Mouse (Mus musculus) lung, adult 2 months (tissue): ENCODE results near the gene Sall1. TPM values are rescaled to one million over a fixed set of nuclear protein-coding genes. Genes with fewer than 3 reads are reported as not detected.

Experiments
- DNase-seq: peaks from one replicate; pipeline ENCODE4 v3.0.0; 2022
- H3K4me1 ChIP-seq: fragments of 200-500 bp; 2 replicates; pipeline ENCODE4 v1.6.1; 2011; ENCODE audit warnings: low read length; ENCODE audit not compliant: control insufficient read depth, insufficient read depth
- H3K4me3 ChIP-seq: fragments of 200-500 bp; replicated peaks from 2 replicates; pipeline ENCODE3; 2011; ENCODE audit warnings: low read depth, mild to moderate bottlenecking, control low read depth, low read length; ENCODE audit errors: extremely low read depth
- CTCF ChIP-seq: fragments of 200-500 bp; IDR thresholded peaks from 2 replicates; pipeline ENCODE4 v1.5.1; 2011; ENCODE audit warnings: mild to moderate bottlenecking, low read length, control low read depth; ENCODE audit not compliant: insufficient read depth
- POLR2A ChIP-seq: fragments of 200-500 bp; IDR thresholded peaks from 2 replicates; pipeline ENCODE4 v1.6.1; 2011; ENCODE audit warnings: low read depth, mild to moderate bottlenecking, control low read depth, low read length, borderline replicate concordance; ENCODE audit errors: extremely low read depth
- WGBS: fragments of 180-500 bp; shearing (Covaris S2); methylation state at CpG from one replicate; pipeline ENCODE4 v1.1.7; 2018; 5-methylcytosine and 5-hydroxymethylcytosine counted together
- polyA plus RNA-seq: library from polyadenylated mRNA; depleted of rRNA; stranded (reverse); fragments of >200 nt; gene quantifications from 2 replicates; pipeline ENCODE4 v1.2.3, GENCODE M21; 2012

The Sall1 gene
- polyA plus RNA-seq, 1 experiment, result 0.27 TPM

GRCm38 (mm10) chr8:89016465-89017070 lies 27.4 kb downstream of the Sall1 start:
- H3K4me1 ChIP-seq, result no peaks in the 10 kb centered on the region
- DNase-seq, result no peak
- WGBS, result 66% methylated on average over 7 of the region's 7 CpGs
- TF ChIP-seq POLR2A (no peak), CTCF (no peak)
- H3K4me3 ChIP-seq, result no peak overlapping the region

- H3K4me1 ChIP-seq, result no peaks in the 10 kb centered on the region
Measured at GRCm38 (mm10) chr8:89015539-89015938, 28.4 kb downstream of the Sall1 start.

GRCm38 (mm10) chr8:89012853-89013534 lies 31.0 kb downstream of the Sall1 start:
- 82% methylated on average over 6 of the region's 6 CpGs for WGBS
- H3K4me1 ChIP-seq, result no peaks in the 10 kb centered on the region
- H3K4me3 ChIP-seq, result no peak overlapping the region
- no peak for TF ChIP-seq POLR2A
- TF ChIP-seq CTCF, result no peak
- DNase-seq, result no peak

More at GRCm38 (mm10) chr8:89015539-89015938, 28.4 kb downstream of the Sall1 start:
- WGBS, result 47% methylated on average over 6 of the region's 6 CpGs
- TF ChIP-seq POLR2A (no peak), CTCF (no peak)
- H3K4me3 ChIP-seq, result no peak overlapping the region
- DNase-seq, result no peak

GRCm38 (mm10) chr8:89012024-89012712 lies 31.8 kb downstream of the Sall1 start:
- 36% methylated on average over 12 of the region's 12 CpGs for WGBS
- Histone ChIP-seq H3K4me1 (no peaks in the 10 kb centered on the region), H3K4me3 (no peak overlapping the region)
- DNase-seq, result no peak
- TF ChIP-seq CTCF (no peak), POLR2A (no peak)

DNA sequence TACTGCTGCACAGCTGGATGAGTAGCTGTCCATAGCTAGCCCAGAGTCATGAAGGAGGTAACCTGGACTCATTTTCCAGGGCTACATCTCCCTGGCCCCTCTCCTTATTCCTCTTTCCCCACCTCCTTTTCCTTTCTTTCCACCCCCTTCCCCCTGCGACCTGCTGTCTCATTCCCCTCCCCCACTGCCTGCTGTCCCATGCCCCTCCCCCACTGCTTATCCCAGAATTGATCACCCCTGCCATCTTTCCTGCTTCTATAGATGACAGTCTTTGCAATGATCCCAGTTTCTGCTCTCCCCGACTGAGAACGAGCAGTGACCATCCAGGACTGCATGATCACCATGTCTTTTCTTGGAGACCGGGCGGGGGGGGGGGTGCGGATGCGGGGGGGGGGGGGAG lies 35.2 kb downstream of the Sall1 start:
- Histone ChIP-seq H3K4me1 (no peaks in the 10 kb centered on the region), H3K4me3 (no peak overlapping the region)
- no peak for TF ChIP-seq POLR2A
- TF ChIP-seq CTCF, result no peak
- DNase-seq, result no peak
- 24% methylated on average over 7 of the region's 7 CpGs for WGBS

- no peak for TF ChIP-seq POLR2A
- TF ChIP-seq CTCF, result no peak
- Histone ChIP-seq H3K4me3 (no peak overlapping the region), H3K4me1 (no peaks in the 10 kb centered on the region)
- no peak for DNase-seq
- 5% methylated on average over 8 of the region's 8 CpGs for WGBS
Measured at GRCm38 (mm10) chr8:89007114-89007513, 36.8 kb downstream of the Sall1 start.

- TF ChIP-seq CTCF (no peak), POLR2A (no peak)
- Histone ChIP-seq H3K4me1 (no peaks in the 10 kb centered on the region), H3K4me3 (no peak overlapping the region)
- no peak for DNase-seq
- under 1% methylated on average over 34 of the region's 34 CpGs for WGBS
Measured at GRCm38 (mm10) chr8:89006426-89006825, 37.5 kb downstream of the Sall1 start.

GRCm38 (mm10) chr8:89005797-89006196 lies 38.2 kb downstream of the Sall1 start:
- H3K4me3 ChIP-seq, result no peak overlapping the region
- WGBS, result 43% methylated on average over 11 of the region's 11 CpGs
- no peaks in the 10 kb centered on the region for H3K4me1 ChIP-seq
- no peak for DNase-seq
- no peak for TF ChIP-seq CTCF
- TF ChIP-seq POLR2A, result no peak

GRCm38 (mm10) chr8:89004041-89004440 lies 39.9 kb downstream of the Sall1 start:
- no peak for DNase-seq
- Histone ChIP-seq H3K4me3 (no peak overlapping the region), H3K4me1 (no peaks in the 10 kb centered on the region)
- WGBS, result 40% methylated on average over 2 of the region's 2 CpGs
- TF ChIP-seq POLR2A, result no peak
- no peak for TF ChIP-seq CTCF

GRCm38 (mm10) chr8:89003336-89003896 lies 40.5 kb downstream of the Sall1 start:
- no peak for DNase-seq
- 63% methylated on average over 8 of the region's 8 CpGs for WGBS
- TF ChIP-seq CTCF, result no peak
- no peak for TF ChIP-seq POLR2A
- no peak overlapping the region for H3K4me3 ChIP-seq
- no peaks in the 10 kb centered on the region for H3K4me1 ChIP-seq

DNA sequence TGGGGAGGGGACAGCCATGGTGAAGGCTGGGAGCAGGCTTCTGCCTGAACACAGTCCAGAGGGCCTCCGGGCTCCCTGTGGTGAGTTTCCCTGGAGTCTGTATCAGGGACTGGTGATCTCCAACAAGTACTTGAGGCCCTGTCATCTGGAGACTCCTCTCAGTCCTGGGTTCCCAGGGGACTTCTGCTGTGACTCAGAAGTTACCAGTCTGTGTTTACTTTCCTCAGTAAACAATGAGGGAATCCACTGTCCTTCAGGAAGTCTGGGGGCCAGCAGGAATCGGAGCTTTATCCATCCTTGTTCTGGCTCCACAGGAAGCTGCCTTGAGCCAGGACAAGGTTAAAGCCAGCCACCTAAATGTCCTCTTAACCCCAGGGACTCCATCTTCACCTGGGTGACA lies 41.8 kb downstream of the Sall1 start:
- 36% methylated on average over 2 of the region's 2 CpGs for WGBS
- no peaks in the 10 kb centered on the region for H3K4me1 ChIP-seq
- H3K4me3 ChIP-seq, result no peak overlapping the region
- TF ChIP-seq CTCF (no peak), POLR2A (no peak)
- DNase-seq, result no peak
